Mouse (Mus musculus) CH12.LX (cell line): ENCODE measurements at regions not wholly inside any gene's neighbourhood (a gene's known extent, or its start where the extent isn't known, plus 50 kb on each side); places are given as distances from the start of the nearest gene placed in this dataset.

Source experiments
- DNase-seq: peaks from one replicate; pipeline ENCODE4 v3.0.0-alpha.2; 2013; ENCODE audit errors: extremely low read depth
- H3K27ac ChIP-seq: 2 replicates; pipeline ENCODE4 v1.5.1; 2012; ENCODE audit warnings: low read depth, mild to moderate bottlenecking, control low read depth, moderate library complexity; ENCODE audit not compliant: insufficient read depth
- H3K27me3 ChIP-seq: replicated peaks from 2 replicates; pipeline ENCODE3; 2012; ENCODE audit warnings: inconsistent platforms
- H3K36me3 ChIP-seq, 2 experiments: replicated peaks in 1 of 2; 2 replicates each; pipeline versions ENCODE3 to v1.6.1; 2012; ENCODE audit warnings: inconsistent platforms in 1 of 2, low read length in 1 of 2, mild to moderate bottlenecking in 1 of 2, mixed read lengths in 1 of 2, moderate library complexity in 1 of 2; ENCODE audit not compliant: control insufficient read depth in 1 of 2, insufficient read depth in 1 of 2
- H3K4me1 ChIP-seq, 2 experiments: 2 replicates each; pipeline ENCODE4 v1.6.1; 2012; ENCODE audit warnings: inconsistent platforms in 1 of 2, moderate library complexity in 1 of 2; ENCODE audit not compliant: insufficient read depth in 2 of 2, control insufficient read depth in 1 of 2
- H3K4me2 ChIP-seq: 2 replicates; pipeline ENCODE4 v1.6.1; 2012; ENCODE audit warnings: low read depth, mild to moderate bottlenecking, control low read depth; ENCODE audit not compliant: poor library complexity, insufficient read depth, severe bottlenecking
- H3K4me3 ChIP-seq, 3 experiments: fragments of 150-350 bp in 1 of 3; sonication (generic) in 1 of 3; replicated peaks in 1 of 3; 2 replicates each; pipeline versions ENCODE3 to v1.5.1; 2011 to 2012; ENCODE audit warnings: low read depth in 2 of 3, low read length in 2 of 3, mild to moderate bottlenecking in 2 of 3, moderate library complexity in 2 of 3, control low read depth in 1 of 3, improper control_type of control experiment in 1 of 3, inconsistent platforms in 1 of 3, mixed read lengths in 1 of 3; ENCODE audit not compliant: poor library complexity in 1 of 3
- H3K79me2 ChIP-seq: replicated peaks from 2 replicates; pipeline ENCODE4 v1.6.1; 2012; ENCODE audit warnings: mild to moderate bottlenecking, moderate library complexity; ENCODE audit not compliant: control insufficient read depth, poor library complexity, insufficient read depth, severe bottlenecking; ENCODE audit errors: extremely low read depth
- H3K9ac ChIP-seq: 2 replicates; pipeline ENCODE4 v1.6.1; 2012; ENCODE audit warnings: low read depth, mild to moderate bottlenecking, control low read depth, moderate library complexity; ENCODE audit not compliant: insufficient read depth
- H3K9me3 ChIP-seq: replicated peaks from 2 replicates; pipeline ENCODE3; 2012; ENCODE audit warnings: low read length, inconsistent platforms, mixed read lengths
- BHLHE40 ChIP-seq: IDR thresholded peaks from 2 replicates; pipeline ENCODE4 v1.6.1; 2011; ENCODE audit warnings: mild to moderate bottlenecking, low read depth, low read length, improper control_type of control experiment
- CTCF ChIP-seq, 2 experiments: IDR thresholded peaks in 1 of 2; conservative IDR thresholded peaks in 1 of 2; 2 replicates each; pipeline ENCODE4 v1.5.1; 2011 to 2012; ENCODE audit warnings: low read depth in 2 of 2, low read length in 2 of 2, improper control_type of control experiment in 1 of 2, inconsistent platforms in 1 of 2, mild to moderate bottlenecking in 1 of 2, moderate library complexity in 1 of 2
- EP300 ChIP-seq: IDR thresholded peaks from 2 replicates; pipeline ENCODE4 v1.6.1; 2011; ENCODE audit warnings: low read length, improper control_type of control experiment
- ETS1 ChIP-seq: conservative IDR thresholded peaks from 2 replicates; pipeline ENCODE4 v1.6.1; 2012; ENCODE audit warnings: low read depth, mild to moderate bottlenecking, inconsistent platforms, low read length, improper control_type of control experiment, moderate library complexity
- GABPA ChIP-seq: IDR thresholded peaks from 2 replicates; pipeline ENCODE4 v1.6.1; 2012; ENCODE audit warnings: low read depth, low read length, improper control_type of control experiment, inconsistent platforms; ENCODE audit not compliant: insufficient replicate concordance
- HCFC1 ChIP-seq: IDR thresholded peaks from 2 replicates; pipeline ENCODE4 v1.6.1; 2012; ENCODE audit warnings: low read depth, mild to moderate bottlenecking, inconsistent platforms, low read length, improper control_type of control experiment
- MAFK ChIP-seq: IDR thresholded peaks from 2 replicates; pipeline ENCODE4 v1.6.1; 2011; ENCODE audit warnings: low read length, improper control_type of control experiment; ENCODE audit not compliant: insufficient replicate concordance
- MAZ ChIP-seq: IDR thresholded peaks from 2 replicates; pipeline ENCODE4 v1.6.1; 2012; ENCODE audit warnings: low read depth, mild to moderate bottlenecking, inconsistent platforms, low read length, improper control_type of control experiment, moderate library complexity
- MYC ChIP-seq: IDR thresholded peaks from 2 replicates; pipeline ENCODE4 v1.6.1; 2011; ENCODE audit warnings: low read depth, mild to moderate bottlenecking, improper control_type of control experiment, low read length
- PAX5 ChIP-seq: IDR thresholded peaks from 2 replicates; pipeline ENCODE4 v1.6.1; 2012; ENCODE audit warnings: low read length, inconsistent platforms, mixed read lengths
- RAD21 ChIP-seq: IDR thresholded peaks from 2 replicates; pipeline ENCODE4 v1.6.1; 2011; ENCODE audit warnings: low read depth, mild to moderate bottlenecking, low read length, improper control_type of control experiment, moderate library complexity
- SIN3A ChIP-seq: IDR thresholded peaks from 2 replicates; pipeline ENCODE4 v1.6.1; 2012; ENCODE audit warnings: low read length, improper control_type of control experiment, inconsistent platforms
- SMC3 ChIP-seq: IDR thresholded peaks from 2 replicates; pipeline ENCODE4 v1.6.1; 2011; ENCODE audit warnings: low read depth, low read length, improper control_type of control experiment
- USF1 ChIP-seq: IDR thresholded peaks from 2 replicates; pipeline ENCODE4 v1.6.1; 2014; ENCODE audit warnings: low read depth, mild to moderate bottlenecking, inconsistent platforms, low read length, improper control_type of control experiment
- ZC3H11A ChIP-seq: IDR thresholded peaks from 2 replicates; pipeline ENCODE4 v1.6.1; 2012; ENCODE audit warnings: low read depth, mild to moderate bottlenecking, inconsistent platforms, low read length, improper control_type of control experiment
- ZKSCAN1 ChIP-seq: IDR thresholded peaks from 2 replicates; pipeline ENCODE4 v1.6.1; 2012; ENCODE audit warnings: low read depth, inconsistent platforms, low read length, improper control_type of control experiment, borderline replicate concordance
- ZMIZ1 ChIP-seq: IDR thresholded peaks from 2 replicates; pipeline ENCODE4 v1.6.1; 2012; ENCODE audit warnings: low read depth, mild to moderate bottlenecking, inconsistent platforms, low read length, improper control_type of control experiment
- dilution Hi-C: fragments of 300-500 bp; cut with MboI; formaldehyde crosslinking; loops from 2 replicates; pipeline ENCODE4 v1.14.3; 2020; ENCODE audit warnings: low sequenced_read_pairs; ENCODE audit not compliant: extremely low pct_unique_long_range_greater_than_20kb, extremely low pct_ligation_motif_present
- in situ Hi-C: fragments of 300-500 bp; cut with MboI; formaldehyde crosslinking; loops from 3 replicates; pipeline ENCODE4 v1.14.3; 2019; ENCODE audit warnings: low sequenced_read_pairs, low pct_ligation_motif_present, low pct_unique_long_range_greater_than_20kb, mixed read lengths

DNA sequence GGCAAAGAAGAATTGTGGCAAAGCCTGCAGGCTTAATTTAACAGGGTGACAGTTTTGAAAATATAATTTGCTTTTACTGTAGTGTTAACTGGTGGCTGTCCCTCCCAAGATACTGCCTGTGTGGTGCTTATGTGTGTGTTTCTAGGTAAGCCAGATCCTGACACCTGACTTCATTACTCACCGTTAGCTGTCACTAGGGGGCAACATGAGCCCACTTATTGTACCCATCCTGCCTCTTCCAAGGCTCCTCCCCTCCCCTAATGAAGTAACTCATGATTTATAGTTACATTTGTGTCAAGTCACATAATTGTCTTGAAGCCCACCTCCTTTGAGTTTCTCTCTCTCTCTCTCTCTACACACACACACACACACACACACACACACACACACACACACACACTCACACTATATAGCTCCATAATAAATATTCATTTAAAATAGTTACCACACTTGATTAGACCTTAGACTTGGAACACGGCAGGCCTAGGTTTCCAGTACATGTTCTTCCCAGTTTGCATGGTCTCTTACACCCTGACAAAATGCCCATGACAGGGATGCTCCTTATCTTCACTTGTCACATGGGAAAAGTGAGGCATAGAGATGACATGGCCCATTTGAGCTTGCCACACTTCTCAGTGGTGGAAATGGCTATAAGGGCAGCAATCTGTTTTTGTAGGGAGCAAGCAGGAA lies 328.6 kb upstream of the Sphkap start:
- H3K9ac ChIP-seq: no peak overlapping the region
- no peak overlapping the region for H3K4me3 ChIP-seq
- no peak overlapping the region for H3K4me2 ChIP-seq
- H3K79me2 ChIP-seq: no peaks in the 10 kb centered on the region
- H3K4me1 ChIP-seq: peaks cover 0 to 2% of the 10 kb centered on the region in 2 experiments; a peak in 2 of 4 replicates
- in situ Hi-C loops: no loop called here
- H3K27ac ChIP-seq: no peak overlapping the region
- peaks cover 2% of the 10 kb centered on the region for H3K27me3 ChIP-seq
- H3K36me3 ChIP-seq: no peaks in the 10 kb centered on the region
- TF ChIP-seq SMC3 (no peak; the same call in 1 of the 2 replicates), ZKSCAN1 (no peak), RAD21 (peak; percentile 48), CTCF (conservative IDR thresholded peaks at IDR 0.05 in 1 of 2, IDR thresholded peaks at IDR 0.05 in 1 of 2; ENCODE audit: low read depth in 2 of 2, low read length in 2 of 2) (peak in 1 of 2 experiments; percentile 44; a peak in 3 of 4 replicates)
- dilution Hi-C loops: no loop called here
- H3K9me3 ChIP-seq: no peaks in the 10 kb centered on the region
- DNase-seq: peak; percentile 51

DNA sequence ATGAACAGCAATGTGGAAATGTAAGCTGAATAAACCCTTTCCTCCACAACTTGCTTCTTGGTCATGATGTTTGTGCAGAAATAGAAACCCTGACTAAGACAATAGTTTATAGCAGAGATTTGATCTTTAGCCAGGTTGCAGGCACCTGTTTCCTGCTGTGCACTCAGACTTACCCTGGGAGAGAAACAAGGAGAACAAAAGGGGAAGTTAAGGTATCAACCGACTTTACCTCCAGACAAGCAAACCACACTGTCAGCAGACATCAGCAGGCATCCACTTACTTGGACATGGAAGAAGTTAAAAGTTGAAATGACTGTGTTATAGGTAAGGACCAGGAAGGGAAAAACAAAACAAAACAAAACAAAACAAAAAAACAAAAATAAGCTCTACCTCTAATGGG lies 323.7 kb upstream of the Sphkap start:
- Histone ChIP-seq H3K27me3 (no peaks in the 10 kb centered on the region), H3K4me3 (no peak overlapping the region), H3K4me2 (no peak overlapping the region), H3K36me3 (no peaks in the 10 kb centered on the region), H3K9ac (no peak overlapping the region), H3K9me3 (no peaks in the 10 kb centered on the region), H3K27ac (no peak overlapping the region), H3K79me2 (no peaks in the 10 kb centered on the region), H3K4me1 (peaks cover 0 to 3% of the 10 kb centered on the region in 2 experiments; a peak in 2 of 4 replicates)
- dilution Hi-C loops: no loop called here
- no peak for TF ChIP-seq EP300
- no peak for TF ChIP-seq ZC3H11A
- no peak for TF ChIP-seq ETS1
- no peak for TF ChIP-seq HCFC1
- no peak for TF ChIP-seq SIN3A
- TF ChIP-seq GABPA: no peak
- TF ChIP-seq MAZ: no peak
- no peak for TF ChIP-seq ZMIZ1
- TF ChIP-seq PAX5: no peak
- TF ChIP-seq SMC3: no peak
- no peak for TF ChIP-seq USF1
- TF ChIP-seq ZKSCAN1: no peak
- in situ Hi-C loops: no loop called here
- no peak for DNase-seq

DNA sequence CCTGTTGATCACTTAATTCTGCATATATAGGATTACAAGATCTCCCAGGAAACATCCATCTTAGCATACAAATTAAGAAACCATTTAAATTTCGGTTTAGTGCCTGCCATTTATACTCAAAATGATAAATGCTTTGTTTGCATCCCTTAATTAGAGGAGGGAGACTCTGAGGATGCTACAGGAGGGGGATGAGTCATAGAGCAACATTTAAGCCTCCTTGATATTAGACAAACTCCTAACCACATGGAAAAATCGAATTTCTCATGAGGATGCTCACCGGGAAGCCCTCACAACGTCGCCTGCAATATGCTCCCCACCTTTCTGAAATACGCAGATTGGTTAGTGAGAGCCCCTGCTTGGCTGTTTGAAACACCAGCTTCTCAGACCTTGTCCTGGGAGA lies 320.8 kb upstream of the Sphkap start:
- Histone ChIP-seq H3K4me1 (peaks cover 0 to 3% of the 10 kb centered on the region in 2 experiments; a peak in 2 of 4 replicates), H3K79me2 (no peaks in the 10 kb centered on the region), H3K27me3 (no peaks in the 10 kb centered on the region), H3K36me3 (no peaks in the 10 kb centered on the region), H3K9ac (no peak overlapping the region), H3K27ac (no peak overlapping the region), H3K9me3 (no peaks in the 10 kb centered on the region), H3K4me3 (no peak overlapping the region), H3K4me2 (no peak overlapping the region)
- in situ Hi-C loops: no loop called here
- no peak for DNase-seq
- TF ChIP-seq SMC3: no peak
- TF ChIP-seq BHLHE40: no peak
- no peak for TF ChIP-seq MAFK
- TF ChIP-seq ZKSCAN1: no peak
- no peak for TF ChIP-seq MYC
- dilution Hi-C loops: no loop called here
